Mouse (Mus musculus) T-cell, adult 2 months (primary cell): ENCODE results near the gene Hspg2.

Experiments
- DNase-seq: peaks from one replicate; pipeline ENCODE4 v3.0.0; 2022; ENCODE audit warnings: low spot score

The Hspg2 gene

GRCm38 (mm10) chr4:137461217-137461616 lies 7.4 kb upstream of the Hspg2 start:
- no peak for DNase-seq

GRCm38 (mm10) chr4:137461981-137462690 lies 6.4 kb upstream of the Hspg2 start:
- no peak for DNase-seq

- no peak for DNase-seq
These were observed 3.3 kb upstream of the Hspg2 start for GRCm38 (mm10) chr4:137465125-137465787.

- DNase-seq, result no peak
These were observed 1.6 kb upstream of the Hspg2 start for GRCm38 (mm10) chr4:137466991-137467390.

GRCm38 (mm10) chr4:137467525-137467924 lies 1.0 kb upstream of the Hspg2 start:
- DNase-seq, result no peak

GRCm38 (mm10) chr4:137469081-137469844 lies 694 bp downstream of the Hspg2 start:
- DNase-seq, result no peak

GRCm38 (mm10) chr4:137469845-137470692 lies 1.5 kb downstream of the Hspg2 start:
- DNase-seq, result no peak

- DNase-seq, result no peak
These were observed 2.2 kb downstream of the Hspg2 start for GRCm38 (mm10) chr4:137470701-137471317.

- no peak for DNase-seq
These were observed 2.8 kb downstream of the Hspg2 start for GRCm38 (mm10) chr4:137471326-137471725.

- DNase-seq, result no peak
These were observed 4.7 kb downstream of the Hspg2 start for GRCm38 (mm10) chr4:137473240-137473639.

GRCm38 (mm10) chr4:137473701-137474388 lies 5.3 kb downstream of the Hspg2 start:
- no peak for DNase-seq

- no peak for DNase-seq
These were observed 6.1 kb downstream of the Hspg2 start for GRCm38 (mm10) chr4:137474694-137475093.

- no peak for DNase-seq
These were observed 6.9 kb downstream of the Hspg2 start for GRCm38 (mm10) chr4:137475271-137476050.

GRCm38 (mm10) chr4:137476065-137476760 lies 7.6 kb downstream of the Hspg2 start:
- no peak for DNase-seq

- no peak for DNase-seq
These were observed 8.2 kb downstream of the Hspg2 start for GRCm38 (mm10) chr4:137476761-137477237.

- no peak for DNase-seq
These were observed 9.0 kb downstream of the Hspg2 start for GRCm38 (mm10) chr4:137477611-137478010.

GRCm38 (mm10) chr4:137478306-137478705 lies 9.7 kb downstream of the Hspg2 start:
- no peak for DNase-seq

GRCm38 (mm10) chr4:137479757-137480156 lies 11.2 kb downstream of the Hspg2 start:
- DNase-seq, result no peak
